Mouse (Mus musculus): ENCODE measurements around the gene Ptgs1.

Ptgs1 gene

GRCm38 (mm10) chr2:36215203-36215739 lies 15.0 kb upstream of the Ptgs1 start:
- CTCF ChIA-PET = interaction anchor here (0.7 kb wide), 1 partner anchor 86 kb away, joined by 3 read pairs; no protein-coding TSS in a partner anchor

- CTCF ChIA-PET = interaction anchor here (0.7 to 1.1 kb wide), 2 partner anchors 61 to 168 kb away, joined by 3 to 6 read pairs; no protein-coding TSS in a partner anchor
Measured at GRCm38 (mm10) chr2:36216546-36216945, 13.7 kb upstream of the Ptgs1 start.

- CTCF ChIA-PET = interaction anchor here (0.7 to 1.1 kb wide), 2 partner anchors 62 to 168 kb away, joined by 3 to 6 read pairs; no protein-coding TSS in a partner anchor
Measured at GRCm38 (mm10) chr2:36216953-36217573, 13.2 kb upstream of the Ptgs1 start.

- CTCF ChIA-PET = no interaction called here
Measured at GRCm38 (mm10) chr2:36217692-36218233, 12.5 kb upstream of the Ptgs1 start.

- CTCF ChIA-PET = no interaction called here
Measured at GRCm38 (mm10) chr2:36220106-36220505, 10.1 kb upstream of the Ptgs1 start.

GRCm38 (mm10) chr2:36220891-36221290 lies 9.3 kb upstream of the Ptgs1 start:
- CTCF ChIA-PET = no interaction called here

GRCm38 (mm10) chr2:36222168-36222848 lies 7.9 kb upstream of the Ptgs1 start:
- CTCF ChIA-PET = no interaction called here

GRCm38 (mm10) chr2:36223436-36223835 lies 6.8 kb upstream of the Ptgs1 start:
- CTCF ChIA-PET = no interaction called here

- CTCF ChIA-PET = no interaction called here
Measured at GRCm38 (mm10) chr2:36224153-36224552, 6.1 kb upstream of the Ptgs1 start.

- CTCF ChIA-PET = no interaction called here
Measured at GRCm38 (mm10) chr2:36224599-36224998, 5.6 kb upstream of the Ptgs1 start.

GRCm38 (mm10) chr2:36230967-36231366 lies 741 bp downstream of the Ptgs1 start:
- CTCF ChIA-PET = no interaction called here

GRCm38 (mm10) chr2:36234526-36235368 lies 4.5 kb downstream of the Ptgs1 start:
- CTCF ChIA-PET = no interaction called here

GRCm38 (mm10) chr2:36235917-36236316 lies 5.7 kb downstream of the Ptgs1 start:
- CTCF ChIA-PET = no interaction called here

- CTCF ChIA-PET = no interaction called here
Measured at GRCm38 (mm10) chr2:36236889-36237288, 6.7 kb downstream of the Ptgs1 start.

- CTCF ChIA-PET = no interaction called here
Measured at GRCm38 (mm10) chr2:36237557-36237956, 7.3 kb downstream of the Ptgs1 start.

GRCm38 (mm10) chr2:36238467-36238866 lies 8.2 kb downstream of the Ptgs1 start:
- CTCF ChIA-PET = no interaction called here

GRCm38 (mm10) chr2:36238951-36239350 lies 8.7 kb downstream of the Ptgs1 start:
- CTCF ChIA-PET = no interaction called here

- CTCF ChIA-PET = no interaction called here
Measured at GRCm38 (mm10) chr2:36242514-36242913, 12.3 kb downstream of the Ptgs1 start.

GRCm38 (mm10) chr2:36243296-36243891 lies 13.2 kb downstream of the Ptgs1 start:
- CTCF ChIA-PET = no interaction called here

- CTCF ChIA-PET = no interaction called here
Measured at GRCm38 (mm10) chr2:36243892-36244309, 13.7 kb downstream of the Ptgs1 start.

- CTCF ChIA-PET = no interaction called here
Measured at GRCm38 (mm10) chr2:36244705-36245104, 14.5 kb downstream of the Ptgs1 start.

- CTCF ChIA-PET = no interaction called here
Measured at GRCm38 (mm10) chr2:36247964-36248363, 17.7 kb downstream of the Ptgs1 start.

Measured in spleen, embryonic (tissue).